Mouse (Mus musculus) lung, adult 18-20 months (tissue): Measurements from ENCODE around the gene Tapbp.
A peak's percentile ranks its signal among the peaks of the same experiment; 100 is the strongest.

ENCODE experiments used
- DNase-seq, 2 experiments: peaks; one replicate each; pipeline ENCODE4 v3.0.0; 2022; ENCODE audit warnings: mixed read lengths in 2 of 2

Gene Tapbp

DNA sequence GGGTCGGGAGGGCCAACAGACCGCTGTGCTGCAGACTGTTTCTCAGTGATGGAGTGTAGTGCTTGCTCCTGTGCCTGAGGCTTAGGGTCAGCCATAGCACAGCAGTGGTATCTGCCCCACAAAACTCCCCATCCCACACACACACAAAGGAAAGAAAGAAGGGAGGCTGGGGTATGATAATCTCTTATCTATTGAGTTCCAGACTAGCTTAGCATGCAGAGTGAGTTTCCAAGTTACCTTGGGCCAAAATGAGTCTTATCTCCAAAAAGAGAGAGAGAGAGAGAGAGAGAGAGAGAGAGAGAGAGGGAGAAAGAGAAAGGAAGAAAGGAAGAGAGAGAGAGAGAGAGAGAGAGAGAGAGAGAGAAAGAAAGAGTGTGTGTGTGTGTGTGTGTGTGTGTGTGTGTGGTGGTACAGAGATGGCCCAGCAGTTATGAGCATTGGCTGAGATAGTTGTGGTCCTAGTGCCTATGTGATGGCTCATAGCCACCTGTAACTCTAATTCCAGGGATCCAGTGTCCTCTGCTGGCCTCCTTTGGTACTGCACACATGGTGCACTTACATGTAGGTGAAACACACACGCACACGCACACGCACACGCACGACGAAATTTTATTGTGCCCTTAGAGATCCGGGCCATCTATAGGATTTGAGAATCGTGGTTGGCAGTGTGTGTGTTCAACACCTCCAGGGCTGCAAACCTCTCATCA is 9.0 kb downstream of the Tapbp start:
- DNase-seq, result peak in 1 of 2 experiments; percentile 36

DNA sequence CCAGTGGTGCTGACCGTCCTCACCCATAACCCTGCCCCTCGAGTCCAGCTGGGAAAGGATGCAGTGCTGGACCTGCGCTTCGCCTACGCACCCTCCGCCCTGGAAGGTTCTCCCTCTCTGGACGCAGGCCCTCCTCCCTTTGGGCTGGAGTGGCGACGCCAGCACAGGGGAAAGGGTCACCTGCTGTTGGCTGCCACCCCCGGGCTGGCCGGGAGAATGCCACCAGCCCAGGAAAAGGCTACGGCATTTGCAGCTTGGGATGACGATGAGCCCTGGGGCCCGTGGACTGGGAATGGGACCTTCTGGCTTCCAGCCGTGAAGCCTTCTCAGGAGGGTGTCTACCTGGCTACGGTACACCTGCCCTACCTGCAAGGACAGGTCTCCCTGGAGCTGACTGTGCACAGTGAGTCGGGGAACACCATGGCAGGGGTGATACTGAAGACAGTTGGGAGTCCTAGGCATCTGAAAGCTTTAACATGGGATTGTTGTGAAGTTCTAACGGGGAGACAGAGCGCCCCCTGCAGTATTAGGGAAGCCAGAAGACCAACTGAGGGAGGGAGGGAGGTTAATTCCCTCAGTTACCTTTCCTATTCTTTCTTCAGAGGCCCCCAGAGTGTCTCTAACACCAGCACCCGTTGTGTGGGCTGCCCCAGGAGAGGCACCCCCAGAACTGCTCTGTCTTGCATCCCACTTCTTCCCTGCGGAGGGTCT is 9.9 kb downstream of the Tapbp start:
- no peak for DNase-seq

DNA sequence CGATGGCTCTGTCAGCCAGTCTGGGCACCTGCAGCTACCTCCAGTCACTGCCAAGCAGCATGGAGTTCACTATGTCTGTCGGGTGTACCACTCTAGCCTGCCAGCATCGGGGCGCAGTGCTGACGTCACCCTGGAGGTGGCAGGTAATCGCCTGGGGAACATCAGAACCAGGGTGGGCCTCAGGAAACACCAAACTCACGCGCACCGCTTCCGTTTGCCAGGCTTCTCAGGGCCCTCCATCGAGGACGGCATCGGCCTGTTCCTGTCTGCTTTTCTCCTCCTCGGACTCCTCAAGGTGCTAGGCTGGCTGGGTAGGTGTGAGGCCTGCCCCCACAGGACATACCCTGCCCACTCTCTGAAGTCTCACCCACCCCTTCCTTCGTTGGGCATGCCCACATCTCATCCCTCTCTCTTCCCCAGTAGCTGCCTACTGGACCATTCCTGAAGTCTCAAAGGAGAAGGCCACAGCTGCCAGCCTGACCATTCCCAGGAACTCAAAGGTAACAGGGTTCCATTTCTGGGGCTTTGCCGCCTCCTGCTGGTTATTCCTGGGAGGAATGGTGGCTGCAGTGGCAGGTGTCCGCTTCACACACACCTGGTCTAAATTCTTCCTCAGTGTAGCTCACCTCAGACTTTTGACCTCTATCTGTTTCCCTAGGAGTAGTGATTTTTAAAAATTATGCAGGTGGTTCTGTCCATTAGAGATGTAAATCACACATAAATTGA is 10.7 kb downstream of the Tapbp start:
- DNase-seq, result no peak

DNA sequence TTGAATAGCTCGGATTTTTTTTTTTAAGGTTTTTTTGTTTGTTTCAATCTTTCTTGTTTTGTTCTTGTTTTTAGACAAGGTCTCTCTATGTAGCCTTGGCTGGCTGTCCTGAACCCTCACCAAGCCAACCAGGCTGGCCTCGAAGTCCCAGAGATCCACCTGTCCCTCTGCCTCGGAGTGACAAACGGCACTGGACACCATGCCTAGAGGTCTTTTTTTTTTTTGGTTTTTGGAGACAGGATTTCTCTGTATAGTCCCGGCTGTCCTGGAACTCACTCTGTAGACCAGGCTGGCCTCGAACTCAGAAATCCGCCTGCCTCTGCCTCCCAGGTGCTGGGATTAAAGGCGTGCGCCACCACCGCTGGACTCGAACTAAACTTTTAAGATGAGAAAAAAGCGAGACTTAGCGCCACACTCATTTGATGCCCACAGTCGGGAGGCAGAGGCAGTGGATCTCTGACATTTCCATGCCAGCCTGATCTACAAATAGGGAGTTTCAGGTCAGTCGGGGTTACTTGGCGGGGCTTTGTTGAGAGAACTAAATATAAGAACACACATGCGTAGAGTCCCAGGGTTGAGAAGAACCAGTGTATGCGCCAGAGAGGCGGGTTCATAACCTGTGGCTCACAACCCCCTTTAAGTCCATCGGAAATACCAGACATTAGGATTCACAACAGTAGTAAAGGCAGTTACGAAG is 12.7 kb downstream of the Tapbp start:
- no peak for DNase-seq

DNA sequence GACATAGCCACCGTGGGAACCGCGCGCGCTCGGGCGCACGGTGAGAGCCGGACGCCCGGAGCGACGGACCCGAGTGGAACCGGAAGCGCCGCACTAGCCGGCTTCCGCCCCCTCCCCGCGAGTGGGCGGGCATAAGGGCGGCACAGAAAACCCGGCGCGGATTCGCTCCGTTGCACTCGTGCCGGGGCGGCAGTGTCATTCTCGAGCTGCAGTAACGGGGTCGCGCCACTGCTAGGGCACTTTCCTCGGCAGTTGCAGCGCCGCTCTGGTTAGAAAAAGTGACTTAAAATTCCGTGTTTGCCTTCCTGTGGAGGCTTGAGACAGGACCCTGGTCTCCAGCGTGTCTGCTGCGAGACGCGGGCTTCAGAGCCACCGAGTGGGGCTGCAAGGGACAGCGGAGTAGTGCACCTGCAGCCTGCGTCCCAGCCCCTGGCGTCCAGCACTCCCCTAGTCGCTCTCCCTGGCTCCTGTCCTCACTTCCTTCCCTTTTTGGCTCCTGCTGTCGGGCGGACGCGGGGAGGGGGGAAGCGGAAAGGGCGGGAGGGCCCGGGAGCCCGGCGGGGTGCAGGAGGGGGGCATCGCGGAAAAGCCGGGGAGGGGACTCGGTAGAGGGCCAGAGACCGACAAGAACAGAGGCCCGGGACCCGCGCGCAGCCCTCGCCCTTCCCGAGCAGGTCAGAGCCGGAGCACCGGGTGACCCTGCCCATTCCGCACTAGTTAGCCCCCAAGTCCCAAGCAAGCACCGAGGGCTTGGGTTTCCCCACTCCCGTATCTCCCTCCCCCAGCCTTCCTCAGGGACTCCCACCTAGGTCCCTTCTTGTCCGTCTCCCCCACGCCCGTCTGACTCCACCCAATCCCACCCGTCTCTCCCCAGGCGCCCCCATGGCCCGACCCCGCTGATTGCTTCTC is 13.9 kb downstream of the Tapbp start, which contains the start of gene Rgl2:
Gene Rgl2 (plus strand): TSS at position 173 of the 909 bp plus-strand sequence.
- DNase-seq, result peak; percentile 88 to 89

DNA sequence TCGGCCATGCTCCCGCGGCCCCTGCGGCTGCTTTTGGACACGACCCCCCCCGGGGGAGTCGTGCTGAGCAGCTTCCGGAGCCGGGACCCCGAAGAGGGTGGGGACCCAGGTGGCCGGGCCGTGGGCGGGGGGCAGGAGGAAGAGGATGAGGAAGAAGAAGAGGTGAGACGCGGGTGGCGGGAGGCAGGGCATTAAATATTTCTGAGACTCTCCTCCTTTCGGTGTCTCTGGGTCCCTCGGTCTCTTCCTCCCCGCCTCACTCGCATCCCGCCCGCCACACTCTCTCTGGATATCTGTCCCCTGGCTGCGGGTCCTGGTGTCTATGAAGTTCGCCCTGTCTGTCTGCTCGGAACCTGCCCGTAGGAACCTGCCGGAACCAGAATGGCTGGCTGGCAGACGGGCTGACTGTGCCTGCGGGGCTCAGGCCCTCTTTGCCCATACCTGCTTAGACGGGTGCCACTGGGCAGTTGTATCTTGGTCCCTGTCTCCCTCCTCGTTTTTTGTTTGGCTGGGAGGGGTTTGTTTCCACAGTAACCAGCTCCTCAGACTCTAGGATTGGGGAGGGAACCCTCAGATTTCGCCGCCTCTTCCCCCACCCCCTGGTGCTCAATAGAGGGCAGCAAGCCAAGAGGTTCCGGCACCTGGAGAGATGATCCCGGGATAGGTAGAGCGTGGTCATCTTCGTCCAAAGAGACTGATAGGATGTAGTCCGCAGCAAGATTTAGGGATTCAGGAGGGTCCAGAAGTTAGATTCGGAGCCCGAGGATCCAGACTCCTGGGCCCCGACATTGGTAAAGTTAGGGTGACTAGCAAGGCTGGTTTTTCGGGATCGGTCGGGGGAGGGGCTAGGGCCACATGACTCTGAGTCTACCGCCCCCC is 14.8 kb downstream of the Tapbp start:
- peak; percentile 81 to 88 for DNase-seq

- no peak for DNase-seq
Measured at GRCm38 (mm10) chr17:33931159-33931866, 15.6 kb downstream of the Tapbp start.

GRCm38 (mm10) chr17:33931947-33932346 is 16.2 kb downstream of the Tapbp start:
- DNase-seq, result no peak

GRCm38 (mm10) chr17:33932448-33932847 is 16.7 kb downstream of the Tapbp start:
- no peak for DNase-seq

- DNase-seq, result no peak
Measured at GRCm38 (mm10) chr17:33932970-33933369, 17.3 kb downstream of the Tapbp start.

GRCm38 (mm10) chr17:33935422-33936055 is 19.8 kb downstream of the Tapbp start:
- no peak for DNase-seq

DNA sequence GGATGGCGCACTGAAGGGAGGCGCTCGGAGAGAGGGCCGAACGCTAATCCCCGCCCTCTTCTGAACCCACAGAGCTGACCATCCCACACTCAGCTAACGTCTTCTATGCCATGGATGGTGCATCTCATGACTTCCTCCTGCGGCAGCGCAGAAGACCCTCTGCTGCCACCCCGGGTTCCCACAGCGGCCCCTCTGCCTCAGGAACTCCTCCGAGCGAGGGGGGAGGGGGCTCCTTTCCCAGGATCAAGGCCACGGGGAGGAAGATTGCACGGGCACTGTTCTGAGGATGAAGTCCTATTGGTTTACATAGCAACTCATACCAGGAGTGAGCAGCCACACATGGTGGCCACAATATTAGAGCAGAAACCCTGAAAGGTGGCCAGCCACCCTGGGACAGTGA is 21.3 kb downstream of the Tapbp start:
- DNase-seq, result no peak

GRCm38 (mm10) chr17:33938783-33939182 is 23.1 kb downstream of the Tapbp start:
- DNase-seq, result no peak

DNA sequence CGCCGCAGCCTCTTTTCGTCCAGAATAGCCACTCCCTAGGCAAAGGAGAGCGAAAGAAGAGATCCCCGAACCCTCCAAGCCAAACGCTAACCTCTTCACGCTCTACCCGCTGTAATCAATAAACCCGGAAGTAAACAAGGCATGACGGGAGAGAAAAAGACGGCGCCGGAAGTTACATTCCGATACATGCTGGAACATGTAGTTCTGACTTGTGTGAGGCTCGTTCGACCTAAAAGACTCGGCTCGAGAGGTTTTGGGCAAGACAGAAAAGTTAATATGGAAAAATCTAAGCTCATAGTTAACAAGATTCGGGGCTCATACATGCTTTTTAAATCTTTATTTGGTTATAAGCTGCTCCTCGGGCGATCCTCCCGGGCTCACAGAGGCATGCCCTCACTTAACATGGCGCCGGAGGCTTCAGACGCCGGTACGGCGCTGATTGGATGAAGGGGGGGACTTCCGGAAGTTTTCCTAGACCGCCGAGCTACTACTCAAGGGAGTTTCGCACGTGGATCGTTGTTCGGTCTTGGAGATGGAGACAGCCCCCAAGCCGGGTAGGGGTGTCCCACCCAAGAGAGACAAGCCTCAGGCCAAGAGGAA is 24.6 kb downstream of the Tapbp start, which contains the start of the genes Pfdn6 and Wdr46:
Gene Pfdn6 (minus strand): TSS at position 138 of the 600 bp plus-strand sequence.
Gene Wdr46 (plus strand): TSS at position 455 of the 600 bp plus-strand sequence.
- peak; percentile 87 to 88 for DNase-seq

DNA sequence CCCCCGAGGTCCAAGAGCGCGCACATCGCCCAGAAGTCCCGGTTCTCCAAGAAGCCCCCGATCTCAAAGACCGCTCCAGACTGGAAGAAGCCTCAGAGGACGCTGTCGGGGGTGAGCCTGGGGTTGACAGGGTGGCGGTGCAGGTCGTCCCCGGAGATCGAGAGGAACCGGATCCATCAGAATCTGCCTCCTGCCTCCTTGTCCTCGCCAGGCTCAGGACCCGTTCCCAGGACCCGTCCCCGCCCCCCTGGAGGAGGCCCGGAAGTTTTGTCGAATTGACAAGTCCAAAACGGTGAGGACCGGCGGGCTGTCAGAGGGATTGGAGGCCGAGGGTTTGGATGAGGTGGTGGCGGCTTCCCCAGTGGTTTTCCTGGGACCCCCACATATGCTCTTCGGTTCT is 25.3 kb downstream of the Tapbp start:
- DNase-seq, result no peak

GRCm38 (mm10) chr17:33941381-33941780 is 25.7 kb downstream of the Tapbp start:
- no peak for DNase-seq

GRCm38 (mm10) chr17:33943454-33943853 is 27.8 kb downstream of the Tapbp start:
- no peak for DNase-seq

DNA sequence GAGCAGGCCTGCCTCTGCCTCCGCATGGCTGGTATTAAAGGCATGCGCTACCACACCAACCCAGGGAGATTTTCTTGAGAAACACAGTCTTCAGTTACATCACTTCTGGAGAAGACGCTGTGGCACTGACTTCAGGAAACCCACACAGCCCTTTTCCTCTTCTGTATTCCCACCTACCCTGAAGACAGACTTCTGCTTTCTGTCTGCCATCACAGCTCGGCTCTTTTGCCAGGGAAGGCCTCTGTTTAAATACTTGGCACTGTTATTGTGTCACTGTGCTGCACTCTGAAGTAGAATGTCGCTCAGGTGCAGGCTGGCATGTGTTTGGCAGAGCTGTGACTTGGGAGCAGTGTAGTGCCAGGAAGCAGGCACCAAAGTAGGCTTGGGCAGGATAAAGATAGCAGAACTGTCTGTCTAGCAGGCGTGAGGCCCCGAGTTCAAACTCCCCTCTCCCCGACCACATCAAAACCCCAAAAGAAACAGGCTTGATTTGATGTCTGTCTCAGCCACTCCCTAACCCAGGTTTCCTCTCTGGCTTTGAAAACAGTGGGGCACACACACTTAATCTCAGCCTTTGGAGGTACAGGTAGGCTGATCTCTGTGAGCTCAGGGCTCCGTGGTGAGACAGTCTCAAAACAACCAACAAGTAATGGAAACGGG is 31.9 kb downstream of the Tapbp start:
- no peak for DNase-seq
